Mouse (Mus musculus) lung, embryonic 16.5 days (tissue): ENCODE results near the gene Trim65. TPM values are rescaled to one million over a fixed set of nuclear protein-coding genes. Genes with fewer than 3 reads are reported as not detected.

Experiments used
- ATAC-seq: fragments of 200-750 bp; cut with Nextera tagmentation; 2 replicates; pipeline ENCODE4 v1.8.0; 2017; ENCODE audit warnings: low read depth, mild to moderate bottlenecking, moderate library complexity
- H3K27ac ChIP-seq: fragments of 300-500 bp; sonication (generic); 2 replicates; pipeline ENCODE4 v1.5.1; 2014; ENCODE audit warnings: mild to moderate bottlenecking, control low read depth, low read length
- H3K27me3 ChIP-seq: fragments of 300-500 bp; sonication (generic); 2 replicates; pipeline ENCODE4 v1.6.1; 2014; ENCODE audit warnings: low read depth, low read length, mixed read lengths; ENCODE audit not compliant: control insufficient read depth, insufficient read depth
- H3K36me3 ChIP-seq: fragments of 300-500 bp; sonication (generic); 2 replicates; pipeline ENCODE4 v1.6.1; 2014; ENCODE audit warnings: low read length; ENCODE audit not compliant: control insufficient read depth, insufficient read depth
- H3K4me1 ChIP-seq: fragments of 300-500 bp; sonication (generic); replicated peaks from 2 replicates; pipeline ENCODE4 v1.6.1; 2014; ENCODE audit warnings: low read length, mixed read lengths; ENCODE audit not compliant: control insufficient read depth, insufficient read depth
- H3K4me2 ChIP-seq: fragments of 300-500 bp; sonication (generic); 2 replicates; pipeline ENCODE4 v1.6.1; 2014; ENCODE audit warnings: low read depth, low read length, control low read depth
- H3K4me3 ChIP-seq: fragments of 300-500 bp; sonication (generic); 2 replicates; pipeline ENCODE4 v1.5.1; 2014; ENCODE audit warnings: mild to moderate bottlenecking, low read length, control low read depth
- H3K9ac ChIP-seq: fragments of 300-500 bp; sonication (generic); 2 replicates; pipeline ENCODE4 v1.6.1; 2014; ENCODE audit warnings: low read length, control low read depth
- H3K9me3 ChIP-seq: fragments of 300-500 bp; sonication (generic); 2 replicates; pipeline ENCODE4 v1.6.1; 2016; ENCODE audit warnings: low read length; ENCODE audit not compliant: control insufficient read depth
- WGBS: fragments of 180-500 bp; shearing (Covaris S2); extraction: QIAGEN DNeasy Blood & Tissue Kit; methylation state at CpG from one replicate; pipeline ENCODE4 v1.1.7; 2014; 5-methylcytosine and 5-hydroxymethylcytosine counted together
- polyA plus RNA-seq: library from polyadenylated mRNA; unstranded; fragments of >200 nt; fragmentation: Nextera tagmentation; extraction: Ambion mirVana; gene quantifications from 2 replicates; pipeline ENCODE4 v1.2.1, GENCODE M21; 2015

The Trim65 gene
- polyA plus RNA-seq, 1 experiment from 2014 or later: 6.4 TPM

DNA sequence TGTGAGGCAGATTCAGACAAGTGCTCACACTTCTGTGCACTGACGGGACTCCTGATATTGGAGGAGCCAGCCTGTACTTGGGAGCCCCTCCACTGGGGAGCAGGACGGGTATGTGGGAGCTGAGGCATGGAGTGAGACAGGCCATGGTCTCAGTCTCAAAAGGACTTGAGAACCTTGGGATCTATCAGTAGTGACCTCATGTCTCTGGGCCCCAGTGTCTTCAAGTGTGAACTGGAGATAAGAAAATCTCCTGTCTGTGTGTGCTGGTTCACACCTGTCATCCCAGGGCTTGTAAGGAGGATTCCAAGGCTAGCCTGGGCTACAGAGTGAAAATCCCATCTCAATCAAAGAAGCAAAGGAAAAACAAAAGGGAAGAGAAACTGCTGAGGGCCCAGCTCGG is 12.5 kb upstream of the Trim65 start:
- Histone ChIP-seq H3K9ac (no peak overlapping the region), H3K27me3 (no peaks in the 10 kb centered on the region), H3K4me3 (no peak overlapping the region), H3K4me2 (no peak overlapping the region), H3K4me1 (0 out of 2 replicates have a peak, but pooled peaks cover 4% of the 10 kb centered on the region), H3K9me3 (no peaks in the 10 kb centered on the region), H3K27ac (no peak overlapping the region), H3K36me3 (peaks cover 31% of the 10 kb centered on the region)
- 86% methylated on average over 3 of the region's 3 CpGs for WGBS
- ATAC-seq: no peak

DNA sequence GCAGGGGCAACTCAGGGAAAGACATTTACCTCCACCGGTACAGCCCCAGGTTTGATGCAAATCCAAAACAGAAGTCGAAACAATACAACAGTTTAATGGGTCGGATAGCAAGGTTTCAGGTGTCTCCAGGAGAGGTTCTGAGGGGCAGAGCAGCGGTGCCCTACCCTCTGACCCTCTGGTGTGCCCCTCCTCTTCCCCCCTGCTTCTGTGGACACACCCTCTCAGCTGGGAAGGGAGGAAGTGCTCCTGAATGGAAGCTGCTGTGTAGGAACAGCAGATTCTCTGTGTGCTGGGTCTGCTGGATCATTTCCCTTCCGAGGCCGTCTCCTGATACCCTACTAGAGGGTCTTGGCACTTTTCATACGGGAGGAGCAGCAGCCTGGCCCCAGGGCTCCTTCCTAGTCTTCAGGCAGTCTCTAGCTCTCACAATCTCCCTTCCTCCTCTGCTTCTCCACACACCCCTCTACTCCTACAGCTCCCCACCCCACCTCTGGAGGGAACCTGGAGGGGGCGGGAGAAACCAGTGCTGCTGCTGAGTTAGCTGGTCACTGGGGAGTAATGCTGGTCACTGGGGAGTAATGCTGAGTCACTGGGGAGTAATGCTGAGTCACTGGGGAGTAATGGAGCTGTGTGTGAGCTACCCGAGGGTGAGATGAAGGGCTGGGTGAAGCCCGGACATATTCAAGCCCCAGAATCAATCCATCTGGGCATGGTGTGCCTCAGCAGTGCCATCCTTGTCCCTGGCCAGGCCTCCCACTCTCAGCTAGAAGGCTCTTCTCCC is 11.5 kb upstream of the Trim65 start:
- H3K9ac ChIP-seq: no peak overlapping the region
- peaks cover 11% of the 10 kb centered on the region for H3K4me1 ChIP-seq

DNA sequence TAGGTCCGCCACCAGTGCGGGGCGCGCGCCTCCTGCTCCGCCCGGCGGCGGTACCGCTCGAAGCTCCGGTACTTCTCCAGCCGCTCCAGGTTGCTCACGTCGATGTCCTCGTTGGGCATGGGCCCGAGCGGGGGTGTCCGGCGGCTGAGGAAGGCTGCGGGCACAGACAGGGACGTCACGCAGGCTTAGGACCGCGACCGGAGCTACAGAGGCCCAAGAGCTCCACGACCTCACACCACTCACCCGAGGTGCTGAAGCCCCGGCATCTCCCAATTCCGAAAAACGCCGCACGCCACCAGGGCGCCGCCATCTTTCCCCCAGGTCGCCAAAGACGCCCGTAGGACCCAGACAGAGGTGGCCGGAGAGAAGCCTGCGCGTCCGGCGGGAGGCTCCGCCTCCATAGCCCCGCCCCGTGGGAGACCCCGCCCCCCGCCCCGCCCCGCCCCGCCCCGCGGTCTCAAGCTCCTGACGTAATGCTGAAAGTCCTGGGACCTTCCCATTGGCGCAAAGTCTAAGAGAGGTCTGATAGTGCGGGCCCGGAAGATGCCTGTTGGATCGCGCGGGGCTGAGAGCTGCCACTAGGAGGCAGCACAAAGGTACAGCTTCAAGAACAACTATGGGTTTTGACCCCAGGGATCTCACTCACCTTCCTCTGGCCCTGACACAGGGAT is 7.7 kb upstream of the Trim65 start, which contains the start of gene Mrpl38:
Gene Mrpl38, minus strand, starts transcription at position 401 of the 671 bp plus-strand sequence.
- H3K27ac ChIP-seq: peak within 1 kb of the TSS; percentile 41
- H3K36me3 ChIP-seq: peaks cover 13% of the 10 kb centered on the region
- H3K9ac ChIP-seq: peak within 1 kb of the TSS; percentile 79
- H3K4me2 ChIP-seq: peak within 1 kb of the TSS; percentile 77
- no peaks in the 10 kb centered on the region for H3K9me3 ChIP-seq
- H3K4me1 ChIP-seq: peaks cover 7% of the 10 kb centered on the region
- ATAC-seq: peak; percentile 97
- no peaks in the 10 kb centered on the region for H3K27me3 ChIP-seq
- H3K4me3 ChIP-seq: peak within 1 kb of the TSS; percentile 92
- WGBS: under 1% methylated on average over 60 of the region's 60 CpGs

More for the DNA sequence above, 11.5 kb upstream of the Trim65 start:
- no peak overlapping the region for H3K4me3 ChIP-seq
- peaks cover 26% of the 10 kb centered on the region for H3K36me3 ChIP-seq
- H3K9me3 ChIP-seq: no peaks in the 10 kb centered on the region
- ATAC-seq: no peak
- no peak overlapping the region for H3K27ac ChIP-seq
- no peak overlapping the region for H3K4me2 ChIP-seq
- 68% methylated on average over 10 of the region's 10 CpGs for WGBS
- H3K27me3 ChIP-seq: no peaks in the 10 kb centered on the region

DNA sequence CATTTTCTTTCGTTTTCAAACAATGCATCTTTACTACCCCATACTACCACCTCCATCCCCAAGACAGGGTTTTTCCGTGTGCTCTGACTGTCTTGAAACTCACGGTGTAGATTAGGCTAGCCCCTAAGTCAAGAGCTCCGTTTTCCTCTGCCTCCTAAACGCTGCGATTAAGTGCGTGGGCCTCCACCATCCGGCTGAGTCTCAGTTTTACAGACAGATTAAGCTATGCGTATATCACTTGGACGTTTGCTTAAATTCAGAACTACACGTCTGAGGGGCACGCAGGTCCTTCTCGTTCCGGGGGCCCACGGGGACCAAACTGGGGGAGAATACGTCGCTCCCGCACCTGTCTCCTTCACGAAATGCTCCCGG is 7.2 kb upstream of the Trim65 start:
- Histone ChIP-seq H3K36me3 (peaks cover 11% of the 10 kb centered on the region), H3K4me3 (peak overlapping the region; percentile 92), H3K4me1 (peaks cover 7% of the 10 kb centered on the region), H3K9me3 (no peaks in the 10 kb centered on the region), H3K27me3 (no peaks in the 10 kb centered on the region), H3K9ac (peak overlapping the region; percentile 79), H3K27ac (peak overlapping the region; percentile 41), H3K4me2 (peak overlapping the region; percentile 77)
- under 1% methylated on average over 20 of the region's 20 CpGs for WGBS
- peak; percentile 6; the same call in 1 of the 2 replicates for ATAC-seq

DNA sequence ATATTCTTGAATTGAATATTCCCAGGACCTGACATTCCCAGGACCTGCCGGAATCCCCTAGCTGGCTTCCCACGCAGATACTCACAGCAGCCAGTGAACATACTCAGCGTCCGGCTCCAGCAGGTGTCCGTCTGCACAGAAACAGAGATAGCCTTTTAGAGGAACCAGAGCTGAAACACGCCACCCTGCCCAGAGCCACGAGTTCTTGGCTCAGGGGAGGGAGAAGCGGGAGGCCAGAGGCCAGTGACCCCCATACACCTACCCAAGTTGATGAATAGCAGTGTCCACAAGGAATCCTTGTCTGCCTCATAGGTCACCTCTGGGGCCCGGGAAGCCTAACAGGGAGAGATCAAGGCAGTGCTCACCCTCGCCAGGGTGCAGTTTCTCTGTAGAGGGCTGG is 3.2 kb upstream of the Trim65 start:
- Histone ChIP-seq H3K27ac (no peak overlapping the region), H3K36me3 (peaks cover 11% of the 10 kb centered on the region), H3K27me3 (no peaks in the 10 kb centered on the region), H3K9me3 (no peaks in the 10 kb centered on the region), H3K4me1 (peaks cover 21% of the 10 kb centered on the region), H3K4me2 (no peak overlapping the region), H3K4me3 (no peak overlapping the region), H3K9ac (no peak overlapping the region)
- 82% methylated on average over 10 of the region's 10 CpGs for WGBS
- no peak for ATAC-seq

DNA sequence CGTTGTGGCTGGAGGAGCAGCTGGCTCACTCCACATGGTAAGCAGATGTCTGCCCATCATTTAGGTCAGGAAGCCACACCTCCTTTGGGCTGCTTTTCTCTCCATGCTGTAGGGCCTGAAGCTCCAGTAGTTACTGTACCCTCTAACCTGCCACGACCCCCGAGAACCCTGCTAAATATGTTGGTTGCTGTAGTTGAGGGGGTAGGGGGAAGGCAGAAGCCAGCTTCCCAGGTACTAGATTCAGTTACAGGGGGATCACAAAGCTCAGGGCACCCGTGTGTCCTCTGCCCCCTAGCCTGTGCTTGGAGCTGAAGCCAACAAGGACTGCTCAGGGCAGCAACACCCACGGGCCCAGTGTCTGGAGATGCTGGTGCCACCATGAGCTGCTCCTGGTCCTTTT is 2.6 kb upstream of the Trim65 start:
- Histone ChIP-seq H3K27me3 (no peaks in the 10 kb centered on the region), H3K4me1 (peaks cover 21% of the 10 kb centered on the region), H3K4me3 (no peak overlapping the region), H3K9me3 (no peaks in the 10 kb centered on the region), H3K4me2 (no peak overlapping the region), H3K27ac (no peak overlapping the region), H3K36me3 (peaks cover 11% of the 10 kb centered on the region), H3K9ac (no peak overlapping the region)
- 75% methylated on average over 5 of the region's 5 CpGs for WGBS
- no peak for ATAC-seq

DNA sequence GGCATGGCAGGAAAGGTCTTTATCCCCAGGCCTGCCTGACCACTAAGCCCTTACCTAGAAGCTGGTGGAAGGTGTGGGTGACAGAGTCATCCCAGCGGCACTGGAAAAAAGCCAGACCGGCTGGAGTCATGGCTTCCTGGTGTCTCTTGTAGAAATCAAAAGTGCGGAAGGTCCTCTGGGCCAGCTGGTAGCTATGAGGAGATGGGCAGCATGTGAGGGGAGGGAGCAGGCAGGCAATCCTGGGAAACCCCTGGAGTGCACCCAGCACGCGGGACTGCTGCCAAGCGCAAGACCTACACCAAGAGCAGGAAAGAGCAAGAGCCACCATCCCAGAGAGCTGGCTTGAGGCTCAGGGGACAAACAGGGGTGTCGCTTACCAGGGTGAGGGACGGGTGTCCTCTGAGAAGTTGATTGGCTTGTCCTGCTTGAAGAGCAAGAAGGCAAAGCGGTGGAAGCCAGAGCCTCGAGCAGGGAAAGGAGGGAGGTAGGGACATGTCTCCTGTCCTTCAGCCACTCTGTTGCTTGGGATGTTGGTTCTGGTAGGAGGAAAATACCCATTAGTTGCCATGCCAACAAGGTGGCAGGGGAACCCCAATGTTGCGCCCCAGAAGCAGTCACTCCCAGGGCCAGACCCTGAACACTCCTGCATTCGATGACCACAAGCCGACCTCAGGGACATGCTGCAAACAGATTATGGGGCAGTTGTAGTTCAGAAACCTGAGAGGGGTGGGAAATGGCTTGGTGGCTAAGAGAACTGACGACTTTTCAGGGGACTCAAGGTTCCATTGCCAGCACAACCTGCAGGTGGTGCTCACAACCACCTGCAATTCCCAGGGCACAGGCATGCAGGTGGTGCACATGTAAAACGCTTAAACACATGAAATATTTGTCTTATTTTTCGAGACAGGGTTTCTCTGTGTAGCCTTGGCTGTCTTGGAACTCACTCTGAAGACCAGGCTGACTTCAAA is 1.7 kb upstream of the Trim65 start:
- Histone ChIP-seq H3K27me3 (no peaks in the 10 kb centered on the region), H3K36me3 (peaks cover 11% of the 10 kb centered on the region), H3K4me2 (no peak overlapping the region), H3K4me3 (no peak overlapping the region), H3K9me3 (no peaks in the 10 kb centered on the region), H3K4me1 (peaks cover 20% of the 10 kb centered on the region), H3K9ac (no peak overlapping the region), H3K27ac (no peak overlapping the region)
- no peak for ATAC-seq
- WGBS: 79% methylated on average over 16 of the region's 16 CpGs

DNA sequence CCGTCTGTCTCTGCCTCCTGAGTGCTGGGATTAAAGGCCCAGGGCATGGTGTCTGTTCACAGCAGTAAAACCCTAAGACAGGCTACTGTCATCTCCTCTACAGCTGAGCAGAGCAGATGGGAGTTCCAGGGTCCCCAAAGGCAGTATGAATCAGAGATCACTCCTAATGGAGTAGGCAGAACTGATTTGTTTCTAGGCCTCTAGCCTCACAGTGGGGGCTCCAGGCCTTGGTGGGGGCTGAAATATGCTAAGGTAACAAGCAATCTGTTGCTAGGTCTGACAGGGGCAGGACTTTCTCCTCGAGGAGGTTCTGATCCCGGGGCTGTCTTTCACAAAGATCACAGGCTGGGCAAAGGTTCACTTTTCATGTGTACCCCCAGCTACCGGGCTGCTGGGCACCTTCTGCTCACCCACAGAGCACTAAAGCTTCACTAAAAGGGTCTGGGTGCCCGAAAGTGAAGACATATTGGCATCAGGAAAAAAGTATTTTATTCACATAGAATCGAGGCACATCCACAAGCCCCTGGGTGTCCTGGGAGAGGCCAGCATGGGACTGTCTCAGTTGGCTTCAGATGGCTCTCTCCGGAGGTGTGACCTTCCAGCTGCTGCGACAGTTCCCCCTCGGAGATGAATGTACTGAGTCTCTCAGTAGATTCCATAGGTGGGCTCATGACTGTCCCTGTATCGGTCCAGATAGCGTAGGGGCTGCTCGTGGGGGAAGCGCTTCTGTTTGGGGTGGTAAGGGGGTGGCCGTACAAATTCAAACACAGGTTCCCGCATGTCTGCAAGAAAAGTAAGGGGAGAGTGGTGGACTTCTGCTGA is 632 bp upstream of the Trim65 start:
- ATAC-seq: no peak
- Histone ChIP-seq H3K4me2 (peak overlapping the region; percentile 61), H3K4me3 (peak overlapping the region; percentile 66), H3K36me3 (peaks cover 11% of the 10 kb centered on the region), H3K27ac (peak overlapping the region; percentile 96), H3K4me1 (peaks cover 25% of the 10 kb centered on the region), H3K9ac (peak overlapping the region; percentile 79), H3K27me3 (no peaks in the 10 kb centered on the region), H3K9me3 (no peaks in the 10 kb centered on the region)
- 75% methylated on average over 15 of the region's 15 CpGs for WGBS
